Mouse (Mus musculus) testis, postnatal 10 days (tissue): ENCODE results near the gene Gm10139.
"Not testable (repeated sequence)": the region's sequence is repeated elsewhere in the genome, so short reads cannot be mapped to it uniquely, and the experiment has no call there.

ENCODE experiments used
- DNase-seq: peaks from one replicate; pipeline ENCODE4 v3.0.0; 2021; ENCODE audit warnings: low spot score

Gene Gm10139

GRCm38 (mm10) chr13:65512378-65512777, at the start of gene Gm10139:
Gene Gm10139, plus strand, starts transcription at chr13:65512678.
- DNase-seq = not testable (repeated sequence)

GRCm38 (mm10) chr13:65557636-65558035, 45.2 kb downstream of the Gm10139 start:
- not testable (repeated sequence) for DNase-seq
